Mouse (Mus musculus) thymus, adult 2 months (tissue): Measurements from ENCODE around the gene D130052B06Rik.

Source experiments
- CTCF ChIP-seq: fragments of 200-500 bp; IDR thresholded peaks from 2 replicates; pipeline ENCODE4 v1.5.1; 2012; ENCODE audit warnings: mild to moderate bottlenecking, control low read depth, low read length, moderate library complexity, borderline replicate concordance; ENCODE audit not compliant: control insufficient read depth, poor library complexity, insufficient read depth; ENCODE audit errors: extremely low read depth
- POLR2A ChIP-seq: fragments of 200-500 bp; IDR thresholded peaks from 2 replicates; pipeline ENCODE4 v1.6.1; 2012; ENCODE audit warnings: mild to moderate bottlenecking, low read length, control low read depth, moderate library complexity; ENCODE audit not compliant: control insufficient read depth, poor library complexity, insufficient read depth; ENCODE audit errors: extremely low read depth

DNA sequence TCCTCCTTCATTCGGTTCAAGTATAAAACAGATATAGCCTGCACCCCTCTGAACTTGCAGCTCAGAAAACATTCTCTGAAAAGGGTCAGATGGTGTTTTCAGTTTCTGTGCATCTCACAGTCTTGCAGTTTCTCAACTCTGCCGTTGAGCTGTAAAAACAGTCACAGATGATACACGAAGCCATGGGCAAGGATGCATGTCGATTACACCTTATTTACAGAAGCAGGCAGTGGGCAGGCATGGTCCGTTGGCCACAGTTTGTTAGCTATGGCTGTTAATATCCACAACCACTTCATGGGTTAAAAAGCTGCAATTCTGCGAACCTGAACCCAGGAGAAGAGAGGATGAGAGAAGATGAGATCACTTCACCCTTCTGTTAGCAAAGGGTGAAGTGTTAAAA lies 12.5 kb upstream of the D130052B06Rik start:
- TF ChIP-seq CTCF (no peak), POLR2A (no peak)
